Mouse (Mus musculus): ENCODE data around the gene Atp6v1a.

- TF ChIP-seq CTCF (IDR thresholded peaks at IDR 0.05; ENCODE audit: low read depth) (no peak), EP300 (IDR thresholded peaks at IDR 0.05; ENCODE audit: low read depth) (no peak)
Measured at GRCm38 (mm10) chr16:44124713-44125112, 14.8 kb downstream of the Atp6v1a start.
